Mouse (Mus musculus) stomach, embryonic 14.5 days (tissue): ENCODE results near the gene Zfp319. TPM values are rescaled to one million over a fixed set of nuclear protein-coding genes. Genes with fewer than 3 reads are reported as not detected.

Experiments
- ATAC-seq: fragments of 200-750 bp; cut with Nextera tagmentation; 2 replicates; pipeline ENCODE4 v1.8.0; 2017; ENCODE audit warnings: low read depth, moderate TSS enrichment; ENCODE audit not compliant: insufficient number of reproducible peaks, insufficient read depth, low FRiP score
- H3K27ac ChIP-seq: fragments of 300-500 bp; sonication (generic); 2 replicates; pipeline ENCODE4 v1.5.1; 2014; ENCODE audit warnings: mild to moderate bottlenecking, low read length, moderate library complexity, mixed read lengths
- H3K27me3 ChIP-seq: fragments of 300-500 bp; sonication (generic); 2 replicates; pipeline ENCODE4 v1.6.1; 2014; ENCODE audit warnings: low read length, control low read depth, mixed read lengths; ENCODE audit not compliant: control insufficient read depth, insufficient read depth
- H3K36me3 ChIP-seq: fragments of 300-500 bp; sonication (generic); 2 replicates; pipeline ENCODE4 v1.6.1; 2014; ENCODE audit warnings: mild to moderate bottlenecking, control low read depth, low read length, moderate library complexity, mixed read lengths; ENCODE audit not compliant: control insufficient read depth, insufficient read depth
- H3K4me1 ChIP-seq: fragments of 300-500 bp; sonication (generic); 2 replicates; pipeline ENCODE4 v1.6.1; 2014; ENCODE audit warnings: low read length, control low read depth, mixed read lengths; ENCODE audit not compliant: control insufficient read depth, insufficient read depth
- H3K4me2 ChIP-seq: fragments of 300-500 bp; sonication (generic); replicated peaks from 2 replicates; pipeline ENCODE4 v1.6.1; 2014; ENCODE audit warnings: low read depth, low read length, control low read depth
- H3K4me3 ChIP-seq: fragments of 300-500 bp; sonication (generic); 2 replicates; pipeline ENCODE4 v1.5.1; 2014; ENCODE audit warnings: low read depth, low read length, control low read depth
- H3K9ac ChIP-seq: fragments of 300-500 bp; sonication (generic); replicated peaks from 2 replicates; pipeline ENCODE4 v1.6.1; 2014; ENCODE audit warnings: low read depth, mild to moderate bottlenecking, control low read depth, low read length, moderate library complexity, mixed read lengths
- H3K9me3 ChIP-seq: fragments of 300-500 bp; sonication (generic); 2 replicates; pipeline ENCODE4 v1.6.1; 2016; ENCODE audit warnings: low read depth, low read length, control low read depth; ENCODE audit not compliant: control insufficient read depth
- WGBS: fragments of 180-500 bp; shearing (Covaris S2); extraction: QIAGEN DNeasy Blood & Tissue Kit; methylation state at CpG from one replicate; pipeline ENCODE4 v1.1.7; 2014; 5-methylcytosine and 5-hydroxymethylcytosine counted together
- polyA plus RNA-seq: library from polyadenylated mRNA; unstranded; fragments of >200 nt; fragmentation: Nextera tagmentation; extraction: Ambion mirVana; gene quantifications from 2 replicates; pipeline ENCODE4 v1.2.1, GENCODE M21; 2014

The Zfp319 gene
- polyA plus RNA-seq, 1 experiment from 2014 or later, result 8.3 TPM

GRCm38 (mm10) chr8:95354606-95355005 is 22.9 kb upstream of the Zfp319 start:
- no peaks in the 10 kb centered on the region for H3K36me3 ChIP-seq
- no peak overlapping the region for H3K27ac ChIP-seq
- no peak overlapping the region for H3K4me3 ChIP-seq
- H3K4me2 ChIP-seq, result 0 out of 2 replicates have a peak overlapping the region, but pooled peaks have one; percentile 76
- H3K27me3 ChIP-seq, result 0 out of 2 replicates have a peak, but pooled peaks cover 2% of the 10 kb centered on the region
- peaks cover 13% of the 10 kb centered on the region for H3K4me1 ChIP-seq
- no peak overlapping the region for H3K9ac ChIP-seq
- H3K9me3 ChIP-seq, result no peaks in the 10 kb centered on the region
- 85% methylated on average over 2 of the region's 2 CpGs for WGBS
- ATAC-seq, result no peak

- ATAC-seq, result peak; percentile 59
- H3K4me3 ChIP-seq, result peak overlapping the region; percentile 72
- peak overlapping the region; percentile 80 for H3K9ac ChIP-seq
- H3K36me3 ChIP-seq, result no peaks in the 10 kb centered on the region
- no peaks in the 10 kb centered on the region for H3K9me3 ChIP-seq
- peaks cover 7% of the 10 kb centered on the region; the same call in 1 of the 2 replicates for H3K4me1 ChIP-seq
- 3% methylated on average over 62 of the region's 62 CpGs for WGBS
- H3K27me3 ChIP-seq, result 0 out of 2 replicates have a peak, but pooled peaks cover 2% of the 10 kb centered on the region
- H3K27ac ChIP-seq, result peak overlapping the region; percentile 81
- peak overlapping the region; percentile 76 for H3K4me2 ChIP-seq
Measured at GRCm38 (mm10) chr8:95352871-95353866, 21.4 kb upstream of the Zfp319 start.

GRCm38 (mm10) chr8:95352151-95352870 is 20.6 kb upstream of the Zfp319 start, which contains the start of gene Mmp15:
Gene Mmp15 (plus strand): TSS chr8:95352268.
- Histone ChIP-seq H3K4me3 (peak within 1 kb of the TSS; percentile 72), H3K9me3 (no peaks in the 10 kb centered on the region), H3K4me1 (0 out of 2 replicates have a peak, but pooled peaks cover 7% of the 10 kb centered on the region), H3K27ac (peak within 1 kb of the TSS; percentile 81), H3K4me2 (peak within 1 kb of the TSS; percentile 76), H3K9ac (peak within 1 kb of the TSS; percentile 80), H3K27me3 (0 out of 2 replicates have a peak, but pooled peaks cover 2% of the 10 kb centered on the region), H3K36me3 (no peaks in the 10 kb centered on the region)
- under 1% methylated on average over 67 of the region's 80 CpGs for WGBS
- peak; percentile 82 for ATAC-seq

GRCm38 (mm10) chr8:95351461-95351860 is 19.7 kb upstream of the Zfp319 start:
- Histone ChIP-seq H3K4me2 (peak overlapping the region; percentile 76), H3K27me3 (0 out of 2 replicates have a peak, but pooled peaks cover 2% of the 10 kb centered on the region), H3K9ac (no peak overlapping the region), H3K36me3 (no peaks in the 10 kb centered on the region), H3K9me3 (no peaks in the 10 kb centered on the region), H3K27ac (peak overlapping the region; percentile 81; the same call in 1 of the 2 replicates), H3K4me1 (peaks cover 11% of the 10 kb centered on the region; the same call in 1 of the 2 replicates), H3K4me3 (peak overlapping the region; percentile 72)
- peak; percentile 33; the same call in 1 of the 2 replicates for ATAC-seq
- 4% methylated on average over 15 of the region's 15 CpGs for WGBS

GRCm38 (mm10) chr8:95348811-95349630 is 17.3 kb upstream of the Zfp319 start:
- no peak overlapping the region for H3K9ac ChIP-seq
- H3K36me3 ChIP-seq, result peaks cover 5% of the 10 kb centered on the region; the same call in 1 of the 2 replicates
- no peak for ATAC-seq
- H3K4me3 ChIP-seq, result no peak overlapping the region
- 0 out of 2 replicates have a peak, but pooled peaks cover 2% of the 10 kb centered on the region for H3K27me3 ChIP-seq
- H3K4me1 ChIP-seq, result peaks cover 11% of the 10 kb centered on the region; the same call in 1 of the 2 replicates
- H3K27ac ChIP-seq, result no peak overlapping the region
- H3K4me2 ChIP-seq, result no peak overlapping the region
- H3K9me3 ChIP-seq, result no peaks in the 10 kb centered on the region
- WGBS, result 56% methylated on average over 19 of the region's 19 CpGs

GRCm38 (mm10) chr8:95348356-95348755 is 16.6 kb upstream of the Zfp319 start:
- Histone ChIP-seq H3K9me3 (no peaks in the 10 kb centered on the region), H3K4me3 (no peak overlapping the region), H3K4me2 (no peak overlapping the region), H3K27me3 (no peaks in the 10 kb centered on the region), H3K4me1 (peaks cover 11% of the 10 kb centered on the region; the same call in 1 of the 2 replicates), H3K36me3 (peaks cover 9% of the 10 kb centered on the region; the same call in 1 of the 2 replicates), H3K27ac (no peak overlapping the region), H3K9ac (no peak overlapping the region)
- WGBS, result 86% methylated on average over 2 of the region's 2 CpGs
- no peak for ATAC-seq

- H3K27me3 ChIP-seq, result no peaks in the 10 kb centered on the region
- H3K4me3 ChIP-seq, result no peak overlapping the region
- no peak overlapping the region for H3K27ac ChIP-seq
- H3K9me3 ChIP-seq, result no peaks in the 10 kb centered on the region
- ATAC-seq, result peak; percentile 47; the same call in 1 of the 2 replicates
- peaks cover 11% of the 10 kb centered on the region; the same call in 1 of the 2 replicates for H3K4me1 ChIP-seq
- no peak overlapping the region for H3K4me2 ChIP-seq
- WGBS, result 11% methylated on average over 8 of the region's 8 CpGs
- peaks cover 9% of the 10 kb centered on the region; the same call in 1 of the 2 replicates for H3K36me3 ChIP-seq
- no peak overlapping the region for H3K9ac ChIP-seq
Measured at GRCm38 (mm10) chr8:95346643-95347545, 15.1 kb upstream of the Zfp319 start.
